Mouse (Mus musculus): ENCODE measurements around the gene Slc6a18. TPM values are rescaled to one million over a fixed set of nuclear protein-coding genes. Genes with fewer than 3 reads are reported as not detected.

Slc6a18 gene
- total and polyA plus RNA-seq, 3 experiments = not detected

DNA sequence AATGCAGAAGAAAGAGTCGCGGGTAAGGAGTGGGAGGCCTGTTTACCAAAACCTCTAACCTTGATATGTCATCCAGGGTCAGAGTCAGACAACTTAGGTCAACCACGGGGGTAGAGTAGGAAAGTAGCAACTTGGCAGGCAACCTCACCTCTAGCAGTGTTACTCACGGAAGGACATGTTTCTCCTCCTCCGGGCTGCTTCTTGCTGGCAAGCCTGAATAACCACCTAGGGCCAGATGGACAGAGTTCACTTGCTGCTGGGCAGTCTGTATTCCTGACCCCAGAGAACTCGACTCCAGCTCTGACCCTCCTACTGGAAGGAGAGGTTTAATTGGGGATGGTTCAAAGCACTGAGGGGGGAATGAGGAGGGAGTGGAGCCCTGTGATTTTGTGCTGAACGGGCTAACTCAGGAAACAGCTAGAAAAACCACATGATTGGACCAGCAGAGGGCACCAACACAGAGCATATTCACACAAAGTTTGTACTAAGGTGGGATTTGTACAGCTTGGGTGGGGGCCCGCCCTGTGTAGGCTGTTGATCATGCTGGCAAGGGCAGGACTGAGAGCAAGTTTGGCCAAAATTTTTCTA is 45.4 kb upstream of the Slc6a18 start:
- Histone ChIP-seq H3K27ac (ENCODE audit: control insufficient read depth, low read depth, low read length) (no peak overlapping the region), H3K79me2 (ENCODE audit: control insufficient read depth, insufficient read depth, low read length, poor library complexity) (no peaks in the 10 kb centered on the region), H3K9ac (ENCODE audit: control insufficient read depth, low read depth, low read length, poor library complexity, severe bottlenecking) (no peak overlapping the region), H3K27me3 (ENCODE audit: control insufficient read depth in 1 of 2, insufficient read depth in 2 of 2, low read length in 2 of 2) (no peaks in the 10 kb centered on the region), H3K4me1 (ENCODE audit: control insufficient read depth in 1 of 2, insufficient read depth in 2 of 2, low read length in 2 of 2) (peaks cover 0 to 9% of the 10 kb centered on the region in 2 experiments; a peak in 3 of 4 replicates), H3K4me3 (ENCODE audit: control insufficient read depth in 1 of 2, insufficient read depth in 1 of 2, low read depth in 2 of 2, low read length in 2 of 2) (no peak overlapping the region), H3K36me3 (ENCODE audit: control insufficient read depth in 1 of 2, insufficient read depth in 2 of 2, low read length in 2 of 2) (peaks cover 0 to 9% of the 10 kb centered on the region in 2 experiments; a peak in 1 of 4 replicates), H3K9me3 (replicated peaks; ENCODE audit: insufficient read depth, low read length) (no peaks in the 10 kb centered on the region)
- DNase-seq (ENCODE audit: low read depth, low spot score) = peak; percentile 29
- TF ChIP-seq ELF1 (IDR thresholded peaks at IDR 0.05; ENCODE audit: low read depth, low read length) (no peak), ZMIZ1 (IDR thresholded peaks at IDR 0.05; ENCODE audit: low read depth, low read length) (no peak), USF2 (IDR thresholded peaks at IDR 0.05; ENCODE audit: borderline replicate concordance in 1 of 2, insufficient read depth in 1 of 2, low read depth in 1 of 2, low read length in 2 of 2) (no peak), CTCF (IDR thresholded peaks at IDR 0.05 in 2 of 3, conservative IDR thresholded peaks at IDR 0.05 in 1 of 3; ENCODE audit: control insufficient read depth in 1 of 3, insufficient read depth in 1 of 3, low read depth in 2 of 3, low read length in 3 of 3, poor library complexity in 1 of 3, severe bottlenecking in 1 of 3) (peak; percentile 9 to 57 (median 31); a peak in 3 of 6 replicates), POLR2AphosphoS2 (IDR thresholded peaks at IDR 0.05; ENCODE audit: low read length) (no peak), BHLHE40 (IDR thresholded peaks at IDR 0.05; ENCODE audit: borderline replicate concordance, low read depth, low read length) (no peak), RAD21 (IDR thresholded peaks at IDR 0.05; ENCODE audit: low read depth, low read length) (peak; percentile 42), TBP (IDR thresholded peaks at IDR 0.05; ENCODE audit: low read depth, low read length) (no peak), E2F4 (IDR thresholded peaks at IDR 0.05; ENCODE audit: borderline replicate concordance, low read depth, low read length) (no peak), RCOR1 (IDR thresholded peaks at IDR 0.05; ENCODE audit: low read depth, low read length) (no peak), MYB (IDR thresholded peaks at IDR 0.05; ENCODE audit: low read depth, low read length) (no peak), MEF2A (IDR thresholded peaks at IDR 0.05; ENCODE audit: extremely low read depth, insufficient replicate concordance, low read depth, low read length, poor library complexity, severe bottlenecking) (no peak), SMC3 (IDR thresholded peaks at IDR 0.05; ENCODE audit: low read depth, low read length) (peak; percentile 55), ETS1 (IDR thresholded peaks at IDR 0.05; ENCODE audit: low read depth, low read length) (no peak)

- Histone ChIP-seq H3K9ac (ENCODE audit: control insufficient read depth, low read depth, low read length, poor library complexity, severe bottlenecking) (no peak overlapping the region), H3K79me2 (ENCODE audit: control insufficient read depth, insufficient read depth, low read length, poor library complexity) (no peaks in the 10 kb centered on the region), H3K4me1 (ENCODE audit: control insufficient read depth in 1 of 2, insufficient read depth in 2 of 2, low read length in 2 of 2) (peaks cover 0 to 9% of the 10 kb centered on the region in 2 experiments; a peak in 3 of 4 replicates), H3K27me3 (ENCODE audit: control insufficient read depth in 1 of 2, insufficient read depth in 2 of 2, low read length in 2 of 2) (no peaks in the 10 kb centered on the region), H3K4me3 (ENCODE audit: control insufficient read depth in 1 of 2, insufficient read depth in 1 of 2, low read depth in 2 of 2, low read length in 2 of 2) (no peak overlapping the region), H3K36me3 (ENCODE audit: control insufficient read depth in 1 of 2, insufficient read depth in 2 of 2, low read length in 2 of 2) (peaks cover 0 to 9% of the 10 kb centered on the region in 2 experiments; a peak in 1 of 4 replicates), H3K9me3 (replicated peaks; ENCODE audit: insufficient read depth, low read length) (no peaks in the 10 kb centered on the region), H3K27ac (ENCODE audit: control insufficient read depth, low read depth, low read length) (no peak overlapping the region)
- DNase-seq (ENCODE audit: low read depth, low spot score) = no peak
- TF ChIP-seq TCF12 (IDR thresholded peaks at IDR 0.05; ENCODE audit: low read depth, low read length) (no peak), MAFK (IDR thresholded peaks at IDR 0.05; ENCODE audit: borderline replicate concordance, low read depth, low read length) (no peak), SMC3 (IDR thresholded peaks at IDR 0.05; ENCODE audit: low read depth, low read length) (no peak)
These were observed 42.4 kb upstream of the Slc6a18 start for GRCm38 (mm10) chr13:73720241-73720640.

Measured in MEL (cell line).